Mouse (Mus musculus) myocyte (in vitro differentiated cells): ENCODE measurements at regions not wholly inside any gene's neighbourhood (a gene's known extent, or its start where the extent isn't known, plus 50 kb on each side); places are given as distances from the start of the nearest gene placed in this dataset.

ENCODE experiments used
- H3K27me3 ChIP-seq: one replicate; pipeline ENCODE4 v1.6.1; 2011; ENCODE audit not compliant: control insufficient read depth, insufficient read depth, insufficient read length
- H3K36me3 ChIP-seq: one replicate; pipeline ENCODE4 v1.6.1; 2011; ENCODE audit not compliant: control insufficient read depth, insufficient read depth
- H3K4me2 ChIP-seq: one replicate; pipeline ENCODE4 v1.6.1; 2011; ENCODE audit warnings: low read depth, control low read depth
- H3K4me3 ChIP-seq: one replicate; pipeline ENCODE4 v1.5.1; 2011; ENCODE audit warnings: mild to moderate bottlenecking, control low read depth, moderate library complexity
- H3K79me2 ChIP-seq: one replicate; pipeline ENCODE4 v1.6.1; 2011; ENCODE audit not compliant: control insufficient read depth, insufficient read depth
- H3ac ChIP-seq: one replicate; pipeline ENCODE4 v1.6.1; 2011; ENCODE audit not compliant: control insufficient read depth, insufficient read length
- CEBPB ChIP-seq: IDR thresholded peaks from 2 replicates; pipeline ENCODE4 v1.6.1; 2011; ENCODE audit warnings: mild to moderate bottlenecking, moderate library complexity; ENCODE audit not compliant: poor library complexity, insufficient read depth, severe bottlenecking
- MAX ChIP-seq: IDR thresholded peaks from one replicate; pipeline ENCODE4 v1.6.1; 2011; ENCODE audit warnings: low read depth, mild to moderate bottlenecking, control low read depth
- MYOD1 ChIP-seq, 3 experiments: IDR thresholded peaks; one replicate each; pipeline ENCODE4 v1.6.1; 2011; ENCODE audit warnings: control low read depth in 2 of 3, low read depth in 2 of 3, mild to moderate bottlenecking in 2 of 3, moderate library complexity in 1 of 3; ENCODE audit not compliant: insufficient read length in 2 of 3, control insufficient read depth in 1 of 3
- MYOG ChIP-seq, 3 experiments: IDR thresholded peaks; one replicate each; pipeline ENCODE4 v1.6.1; 2011; ENCODE audit warnings: control low read depth in 2 of 3, low read depth in 2 of 3, mild to moderate bottlenecking in 2 of 3; ENCODE audit not compliant: insufficient read length in 2 of 3, control insufficient read depth in 1 of 3, insufficient read depth in 1 of 3
- POLR2A ChIP-seq: IDR thresholded peaks from one replicate; pipeline ENCODE4 v1.6.1; 2011; ENCODE audit warnings: low read depth, mild to moderate bottlenecking, control low read depth, moderate library complexity; ENCODE audit not compliant: insufficient read length
- POLR2AphosphoS2 ChIP-seq: IDR thresholded peaks from one replicate; pipeline ENCODE4 v1.6.1; 2011; ENCODE audit warnings: low read depth, control low read depth; ENCODE audit not compliant: insufficient read length
- REST ChIP-seq: IDR thresholded peaks from one replicate; pipeline ENCODE4 v1.6.1; 2011; ENCODE audit warnings: mild to moderate bottlenecking, control low read depth, moderate library complexity; ENCODE audit not compliant: insufficient read depth, insufficient read length
- SRF ChIP-seq: IDR thresholded peaks from one replicate; pipeline ENCODE4 v1.6.1; 2011; ENCODE audit warnings: low read depth; ENCODE audit not compliant: control insufficient read depth, insufficient read length
- TCF12 ChIP-seq: IDR thresholded peaks from one replicate; pipeline ENCODE4 v1.6.1; 2011; ENCODE audit warnings: mild to moderate bottlenecking, control low read depth; ENCODE audit not compliant: poor library complexity, insufficient read depth, severe bottlenecking
- TCF3 ChIP-seq: IDR thresholded peaks from one replicate; pipeline ENCODE4 v1.6.1; 2011; ENCODE audit warnings: low read depth, control low read depth; ENCODE audit not compliant: insufficient read length
- USF1 ChIP-seq: IDR thresholded peaks from one replicate; pipeline ENCODE4 v1.6.1; 2011; ENCODE audit warnings: low read depth, mild to moderate bottlenecking, control low read depth, moderate library complexity

GRCm38 (mm10) chr2:33974031-33974430 lies 86.3 kb upstream of the Mvb12b start:
- Histone ChIP-seq H3K4me2 (no peak overlapping the region), H3K4me3 (no peak overlapping the region), H3ac (no peak overlapping the region), H3K79me2 (no peaks in the 10 kb centered on the region), H3K36me3 (no peaks in the 10 kb centered on the region), H3K27me3 (peaks cover 30% of the 10 kb centered on the region)
- TF ChIP-seq POLR2A (no peak), CEBPB (no peak), USF1 (no peak), MYOG (IDR thresholded peaks at IDR 0.05; ENCODE audit: control insufficient read depth in 1 of 3, insufficient read depth in 1 of 3, insufficient read length in 2 of 3, low read depth in 2 of 3) (no peak), MAX (no peak), REST (no peak), POLR2AphosphoS2 (no peak), MYOD1 (IDR thresholded peaks at IDR 0.05; ENCODE audit: control insufficient read depth in 1 of 3, insufficient read length in 2 of 3, low read depth in 2 of 3) (no peak)

GRCm38 (mm10) chr2:33973213-33973834 lies 85.6 kb upstream of the Mvb12b start:
- H3K27me3 ChIP-seq = peaks cover 30% of the 10 kb centered on the region
- no peak overlapping the region for H3K4me2 ChIP-seq
- no peak overlapping the region for H3K4me3 ChIP-seq
- no peak overlapping the region for H3ac ChIP-seq
- TF ChIP-seq REST (no peak), MYOG (IDR thresholded peaks at IDR 0.05; ENCODE audit: control insufficient read depth in 1 of 3, insufficient read depth in 1 of 3, insufficient read length in 2 of 3, low read depth in 2 of 3) (peak in 1 of 3 experiments; percentile 21), CEBPB (no peak), POLR2AphosphoS2 (no peak)
- no peaks in the 10 kb centered on the region for H3K79me2 ChIP-seq
- no peaks in the 10 kb centered on the region for H3K36me3 ChIP-seq

- H3K79me2 ChIP-seq = no peaks in the 10 kb centered on the region
- peaks cover 19% of the 10 kb centered on the region for H3K27me3 ChIP-seq
- H3K36me3 ChIP-seq = no peaks in the 10 kb centered on the region
- TF ChIP-seq USF1 (no peak), TCF12 (no peak)
- H3ac ChIP-seq = no peak overlapping the region
- H3K4me3 ChIP-seq = no peak overlapping the region
- H3K4me2 ChIP-seq = no peak overlapping the region
These were observed 79.3 kb upstream of the Mvb12b start for GRCm38 (mm10) chr2:33966984-33967421.

- H3K36me3 ChIP-seq = no peaks in the 10 kb centered on the region
- no peak overlapping the region for H3K4me3 ChIP-seq
- TF ChIP-seq MYOD1 (IDR thresholded peaks at IDR 0.05; ENCODE audit: control insufficient read depth in 1 of 3, insufficient read length in 2 of 3, low read depth in 2 of 3) (no peak), SRF (no peak), TCF3 (no peak), POLR2A (no peak), REST (no peak), POLR2AphosphoS2 (no peak), USF1 (no peak), MAX (no peak), MYOG (IDR thresholded peaks at IDR 0.05; ENCODE audit: control insufficient read depth in 1 of 3, insufficient read depth in 1 of 3, insufficient read length in 2 of 3, low read depth in 2 of 3) (no peak), TCF12 (no peak), CEBPB (no peak)
- no peak overlapping the region for H3K4me2 ChIP-seq
- H3K79me2 ChIP-seq = no peaks in the 10 kb centered on the region
- H3ac ChIP-seq = no peak overlapping the region
- H3K27me3 ChIP-seq = peaks cover 19% of the 10 kb centered on the region
These were observed 78.7 kb upstream of the Mvb12b start for GRCm38 (mm10) chr2:33966389-33966983.

- TF ChIP-seq CEBPB = no peak
- TF ChIP-seq MYOD1 (IDR thresholded peaks at IDR 0.05; ENCODE audit: control insufficient read depth in 1 of 3, insufficient read length in 2 of 3, low read depth in 2 of 3) = peak in 1 of 3 experiments; percentile 11
- no peak for TF ChIP-seq POLR2AphosphoS2
- H3K79me2 ChIP-seq = no peaks in the 10 kb centered on the region
- H3K36me3 ChIP-seq = no peaks in the 10 kb centered on the region
- H3K27me3 ChIP-seq = peaks cover 19% of the 10 kb centered on the region
- no peak overlapping the region for H3K4me2 ChIP-seq
- H3K4me3 ChIP-seq = no peak overlapping the region
- no peak overlapping the region for H3ac ChIP-seq
These were observed 76.3 kb upstream of the Mvb12b start for GRCm38 (mm10) chr2:33964096-33964495.

- H3K36me3 ChIP-seq = no peaks in the 10 kb centered on the region
- H3K4me2 ChIP-seq = no peak overlapping the region
- no peak overlapping the region for H3K4me3 ChIP-seq
- H3K79me2 ChIP-seq = no peaks in the 10 kb centered on the region
- no peak for TF ChIP-seq REST
- no peak overlapping the region for H3ac ChIP-seq
- peaks cover 14% of the 10 kb centered on the region for H3K27me3 ChIP-seq
These were observed 74.8 kb upstream of the Mvb12b start for GRCm38 (mm10) chr2:33962355-33963037.
